ENCODE assay signal across 22 mouse cellular contexts in genomic region chr1:92184600-92184999, GRCm38 (mm10). TPM values are rescaled to one million over a fixed set of nuclear protein-coding genes. Genes with fewer than 3 reads are reported as not detected.
DNase-seq lines count a peak whose midpoint lies in the region; ATAC-seq and TF ChIP-seq lines count a peak whose summit lies in the region.
"Had no signal": no experiment of that assay in that cellular context is flagged by ENCODE, and none has a peak within 500 bp of the region (broad histone marks: within the 10 kb centered on the region; RNA-seq: fewer than 3 reads in every experiment).

No protein-coding gene starts in this region.

- peak; percentile 73 for DNase-seq in heart, adult 11 months
- no peak for DNase-seq in heart, adult 18-20 months
- DNase-seq in adipocyte (ENCODE audit: low spot score): peak; percentile 53
- no peak for DNase-seq in kidney, postnatal 14 days
- DNase-seq: adrenal gland, adult 2 months; adrenal gland, adult 8-10 months; adrenal gland, postnatal 10 days; adrenal gland, postnatal 14 days; adrenal gland, postnatal 25 days; adrenal gland, postnatal 36 days; B cell, adult 2 months; cerebellum, adult 11 months; cerebellum, adult 11-12 months; cerebellum, adult 18-20 months; cerebellum, adult 2 months; cerebellum, adult 8-10 months had no signal

- 0 out of 2 replicates have a peak overlapping the region, but pooled peaks have one; percentile 71 for H3K27ac ChIP-seq in ES-Bruce4 (ENCODE audit: insufficient read depth, low read length)

- no peak for TF ChIP-seq POLR2A in ES-Bruce4 (IDR thresholded peaks at IDR 0.05; ENCODE audit: insufficient read depth, low read length)

- H3K4me1 ChIP-seq in ES-Bruce4 (ENCODE audit: control insufficient read depth, insufficient read depth, low read length): peaks cover 5% of the 10 kb centered on the region

- no peak overlapping the region for H3K4me3 ChIP-seq in ES-Bruce4 (ENCODE audit: low read depth, low read length)

- no peaks in the 10 kb centered on the region for H3K27me3 ChIP-seq in ES-Bruce4 (ENCODE audit: control insufficient read depth, insufficient read depth, low read length, poor library complexity, severe bottlenecking)
- H3K27me3 ChIP-seq: Patski had no signal

- H3K36me3 ChIP-seq in ES-Bruce4 (ENCODE audit: control insufficient read depth, insufficient read depth, low read length, poor library complexity, severe bottlenecking): no peaks in the 10 kb centered on the region
- H3K36me3 ChIP-seq: G1E had no signal

- TF ChIP-seq EP300 in ES-Bruce4 (IDR thresholded peaks at IDR 0.05; ENCODE audit: insufficient read depth, low read depth, low read length): no peak

- no peak for ATAC-seq in granulocyte monocyte progenitor cell, adult 5-6 weeks (replicated peaks; ENCODE audit: poor library complexity, severe bottlenecking)
- ATAC-seq: activated CD4-positive, CD25-positive, alpha-beta regulatory T cell, adult 4 months; CD4-positive, CD25-positive, alpha-beta regulatory T cell, adult 4 months; Patski had no signal

- H3K9me3 ChIP-seq in ES-Bruce4 (replicated peaks; ENCODE audit: control insufficient read depth, insufficient read depth, low read length, poor library complexity, severe bottlenecking): no peaks in the 10 kb centered on the region
- H3K9me3 ChIP-seq: G1E had no signal

- no peak for TF ChIP-seq CTCF in ES-Bruce4 (IDR thresholded peaks at IDR 0.05; ENCODE audit: low read depth, low read length)

- H3K9ac ChIP-seq in ES-Bruce4 (ENCODE audit: low read depth, poor library complexity, severe bottlenecking): no peak overlapping the region

RNA-seq across cellular contexts. Expression of gene Hdac4, which starts 10.9 kb away (rescaled TPM):
- 10 to 100 TPM; 35.2 to 42.7 TPM for total RNA-seq in heart, adult 18-20 months (2021)
- polyA plus RNA-seq in ES-Bruce4 (2011; ENCODE audit: insufficient read depth, insufficient read length, low read depth, missing spikeins): 27.5 and 31.0 TPM in 2 replicates
- total RNA-seq in granulocyte monocyte progenitor cell, adult 5-6 weeks (2014; fragmentation: Nextera tagmentation): 11.7 and 13.0 TPM in 2 replicates
- 12.1 and 13.8 TPM in 2 replicates for total RNA-seq in granulocyte monocyte progenitor cell, adult 5-6 weeks (2017)

Comparison
In these comparisons a context has a peak if more than half of its experiments do, and no peak if none do; other contexts are left out.
1. DNase-seq: peak in heart, adult 11 months (single experiment) and adipocyte (single experiment); none in heart, adult 18-20 months (0 of 2) and kidney, postnatal 14 days (single experiment).